Mouse (Mus musculus) ovary, postnatal 14 days (tissue): ENCODE measurements around the gene Pcgf1.
A peak's percentile ranks its signal among the peaks of the same experiment; 100 is the strongest.

Experiments used
- DNase-seq: peaks from one replicate; pipeline ENCODE4 v3.0.0; 2022; ENCODE audit warnings: low spot score

Pcgf1 gene

DNA sequence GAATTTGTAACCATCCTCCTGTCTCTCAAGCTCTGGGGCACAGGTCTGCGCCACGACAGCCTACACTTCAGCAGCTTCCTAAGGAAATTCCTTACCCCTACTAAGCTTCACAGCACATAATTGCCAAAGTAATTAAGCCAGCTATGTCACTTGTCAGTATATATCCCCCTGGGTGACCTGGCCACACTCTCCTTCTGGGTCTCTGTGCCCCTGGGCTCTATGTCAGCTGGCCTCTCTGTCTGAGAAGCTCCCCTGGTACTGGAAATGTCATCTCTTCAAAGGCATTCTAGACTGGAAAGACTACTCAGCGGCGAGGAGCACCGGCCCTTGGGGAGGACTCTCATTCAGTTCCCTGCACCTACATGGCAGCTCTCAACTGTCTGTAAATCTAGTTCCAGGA lies 45.3 kb downstream of the Pcgf1 start:
- DNase-seq = no peak

GRCm38 (mm10) chr6:83124851-83125312 lies 47.2 kb downstream of the Pcgf1 start:
- peak; percentile 92 for DNase-seq

DNA sequence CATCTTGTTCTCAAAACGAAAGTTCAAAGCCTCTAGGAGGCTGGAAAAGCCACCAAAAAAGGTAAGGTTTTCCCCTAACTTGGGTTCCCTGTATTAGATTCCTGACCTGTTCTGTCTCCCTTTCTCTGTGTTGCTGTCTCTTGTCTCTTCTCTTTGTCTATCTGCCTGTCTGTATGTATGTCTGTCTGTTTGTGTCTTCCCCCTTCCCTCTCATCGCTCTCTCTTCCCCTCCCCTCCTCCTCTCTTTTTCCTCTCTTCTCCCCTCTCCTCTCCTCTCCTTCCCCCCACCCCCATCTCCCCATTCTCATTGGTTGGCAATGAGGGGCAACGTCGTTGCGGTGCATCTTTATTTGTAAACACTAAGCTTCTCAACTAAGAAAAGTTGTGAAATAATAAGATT lies 47.7 kb downstream of the Pcgf1 start, which contains the start of gene Ino80b:
Gene Ino80b (minus strand): TSS at position 101 of the 400 bp plus-strand sequence.
- DNase-seq = no peak

DNA sequence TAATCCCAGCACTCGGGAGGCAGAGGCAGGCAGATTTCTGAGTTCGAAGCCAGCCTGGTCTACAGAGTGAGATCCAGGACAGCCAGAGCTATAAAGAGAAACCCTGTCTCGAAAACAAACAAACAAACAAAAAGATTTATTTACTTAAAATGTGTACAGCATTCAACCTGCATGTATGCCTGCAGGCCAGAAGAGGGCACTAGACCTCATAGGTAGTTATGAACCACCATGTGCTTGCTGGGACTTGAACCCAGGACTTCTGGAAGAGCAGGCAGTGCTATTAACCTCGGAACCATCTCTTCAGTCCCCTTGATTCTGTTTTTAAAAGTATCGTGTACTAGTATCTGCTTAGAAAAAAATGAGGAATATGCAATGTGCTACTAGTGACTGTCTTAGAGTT lies 49.8 kb downstream of the Pcgf1 start:
- no peak for DNase-seq
